Mouse (Mus musculus): ENCODE results near the gene Barhl2.

GRCm38 (mm10) chr5:106502271-106502670 is 44.3 kb upstream of the Barhl2 start:
- no peak for TF ChIP-seq CTCF (IDR thresholded peaks at IDR 0.05; ENCODE audit: low read depth)
- no peak for TF ChIP-seq EP300 (IDR thresholded peaks at IDR 0.05; ENCODE audit: low read depth)
